Mouse (Mus musculus): ENCODE data around the gene Itga9. TPM values are rescaled to one million over a fixed set of nuclear protein-coding genes. Genes with fewer than 3 reads are reported as not detected.
A peak's percentile ranks its signal among the peaks of the same experiment; 100 is the strongest.

The Itga9 gene
- total RNA-seq, 2 experiments from 2014 or later, result 0.08 to 0.32 TPM

DNA sequence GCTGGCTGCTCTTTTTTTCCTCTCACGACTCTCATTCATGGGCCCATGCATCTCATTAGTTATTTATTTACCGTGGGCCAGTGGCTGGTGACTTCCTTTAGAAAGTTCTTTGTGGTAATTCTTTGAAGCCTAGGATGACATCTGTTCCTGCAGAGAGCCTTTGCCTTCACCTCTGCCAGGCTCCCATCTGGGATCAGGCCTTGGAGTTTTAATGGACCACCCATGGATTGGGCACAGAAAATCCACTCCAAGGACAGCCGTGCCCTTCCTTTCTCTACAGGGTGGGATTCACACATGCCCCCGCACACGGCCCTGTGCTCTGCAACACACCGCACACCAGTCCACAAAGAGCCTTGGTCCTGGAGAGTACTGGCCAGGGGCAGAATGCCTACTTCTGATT is 295.4 kb downstream of the Itga9 start:
- ATAC-seq (replicated peaks; ENCODE audit: poor library complexity), result no peak

DNA sequence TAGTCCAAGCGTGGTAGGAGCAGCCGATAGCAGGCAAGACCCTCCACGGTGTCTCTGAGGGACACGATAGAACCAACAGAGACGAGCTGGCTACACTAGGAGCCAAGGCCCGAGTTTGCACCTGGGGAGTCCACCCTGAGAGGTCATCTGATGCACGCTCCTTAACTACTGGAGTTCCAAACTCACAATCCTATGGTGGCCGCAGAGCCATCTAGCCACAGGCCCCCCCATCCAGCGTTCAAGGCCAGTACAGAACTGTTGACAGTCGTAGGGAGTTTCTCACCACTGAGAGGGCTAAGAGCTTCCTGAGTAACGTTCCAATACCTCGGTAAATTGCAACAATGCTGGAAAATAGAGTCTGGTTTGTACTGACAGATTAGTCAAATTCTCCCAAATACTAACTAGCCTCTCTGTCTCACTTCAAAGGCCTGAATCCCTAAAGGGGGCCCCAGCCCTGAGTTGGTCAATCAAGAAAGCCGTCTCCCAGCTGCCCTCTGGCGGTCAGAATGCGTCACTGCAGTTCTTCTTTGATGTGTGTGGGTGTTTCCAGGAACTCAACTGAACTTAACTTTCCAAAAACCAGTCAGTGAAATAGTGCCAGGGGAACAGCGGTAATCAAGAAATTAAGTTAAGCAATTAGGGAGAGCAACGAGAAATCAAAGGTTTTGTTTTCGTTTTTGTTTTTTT is 301.6 kb downstream of the Itga9 start:
- ATAC-seq (replicated peaks; ENCODE audit: poor library complexity), result peak; percentile 75

DNA sequence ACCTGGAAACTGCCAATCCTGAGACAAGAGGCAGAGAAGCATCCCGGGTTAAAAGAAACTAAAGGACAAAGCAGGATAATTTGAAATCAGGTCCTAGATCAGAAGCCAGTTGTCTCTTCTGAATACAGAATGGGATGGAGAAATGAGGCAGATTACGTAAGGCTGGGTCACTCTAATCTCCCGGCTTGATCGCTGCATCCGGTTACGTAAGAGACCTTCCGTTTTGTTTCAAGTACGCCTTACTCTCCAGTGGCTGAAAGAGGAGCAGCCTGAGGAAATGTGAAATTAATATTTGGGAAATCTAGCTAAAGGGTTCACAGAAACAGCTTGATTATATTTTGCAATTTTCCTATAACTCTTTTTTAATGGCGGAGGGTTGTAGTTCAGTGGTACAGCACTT is 306.6 kb downstream of the Itga9 start:
- ATAC-seq (replicated peaks; ENCODE audit: poor library complexity), result peak; percentile 88

DNA sequence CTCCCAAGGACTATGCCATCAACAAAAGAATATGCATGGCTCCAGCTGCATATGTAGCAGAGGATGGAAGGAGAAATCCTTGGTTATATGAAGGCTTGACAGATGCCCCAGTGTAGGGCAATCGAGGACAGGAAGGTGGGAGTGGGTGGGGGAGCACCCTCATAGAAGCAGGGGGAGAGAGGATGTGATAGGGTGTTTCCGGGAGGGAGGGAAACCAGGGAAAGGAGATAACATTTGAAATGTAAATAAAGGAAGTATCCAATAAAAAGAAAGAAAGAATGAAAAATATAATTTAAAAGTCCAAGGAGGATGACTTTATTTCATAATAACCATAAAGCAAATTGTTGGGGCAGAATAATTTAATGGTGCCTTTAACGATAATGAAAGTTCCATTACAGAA is 307.1 kb downstream of the Itga9 start:
- ATAC-seq (replicated peaks; ENCODE audit: poor library complexity), result no peak

DNA sequence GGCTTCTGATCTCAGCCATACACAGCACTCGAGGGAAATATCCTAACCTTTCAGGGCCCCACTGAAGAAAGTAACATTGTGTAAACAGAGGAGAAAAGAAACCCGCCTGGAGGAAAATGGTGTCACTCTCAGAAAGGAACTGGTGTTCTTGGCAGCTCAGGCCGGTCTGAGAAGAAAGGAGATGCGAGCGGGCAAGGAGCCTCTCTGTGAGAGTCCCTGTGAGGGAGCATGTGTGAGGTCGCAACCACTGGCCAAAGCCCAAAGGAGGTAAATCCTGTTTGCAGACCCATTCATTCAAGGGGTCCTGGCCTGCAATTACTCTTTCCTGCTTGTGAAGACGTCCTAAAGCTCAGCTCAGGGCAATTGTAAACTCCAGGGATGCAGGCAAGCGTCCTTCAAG is 308.1 kb downstream of the Itga9 start:
- ATAC-seq (replicated peaks; ENCODE audit: poor library complexity), result no peak

DNA sequence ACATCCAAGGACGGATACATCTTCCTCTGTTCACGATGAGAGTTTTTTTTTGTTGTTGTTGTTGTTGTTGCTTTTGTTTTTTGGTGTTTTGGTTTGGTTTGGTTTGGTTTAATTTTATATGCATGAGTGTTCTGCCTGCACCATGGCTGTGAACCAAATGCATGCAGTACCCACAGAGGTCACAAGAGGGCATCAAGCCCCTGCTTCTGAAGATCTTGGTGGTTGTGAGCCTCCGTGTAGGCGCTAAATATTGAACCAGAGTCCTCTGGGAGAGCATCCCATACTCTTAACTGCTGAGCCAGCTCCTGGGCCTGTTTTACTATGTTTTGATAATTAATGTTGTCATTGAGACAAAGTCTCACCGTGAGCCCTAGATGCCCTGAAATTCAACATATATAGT is 308.8 kb downstream of the Itga9 start:
- ATAC-seq (replicated peaks; ENCODE audit: poor library complexity), result peak; percentile 62

DNA sequence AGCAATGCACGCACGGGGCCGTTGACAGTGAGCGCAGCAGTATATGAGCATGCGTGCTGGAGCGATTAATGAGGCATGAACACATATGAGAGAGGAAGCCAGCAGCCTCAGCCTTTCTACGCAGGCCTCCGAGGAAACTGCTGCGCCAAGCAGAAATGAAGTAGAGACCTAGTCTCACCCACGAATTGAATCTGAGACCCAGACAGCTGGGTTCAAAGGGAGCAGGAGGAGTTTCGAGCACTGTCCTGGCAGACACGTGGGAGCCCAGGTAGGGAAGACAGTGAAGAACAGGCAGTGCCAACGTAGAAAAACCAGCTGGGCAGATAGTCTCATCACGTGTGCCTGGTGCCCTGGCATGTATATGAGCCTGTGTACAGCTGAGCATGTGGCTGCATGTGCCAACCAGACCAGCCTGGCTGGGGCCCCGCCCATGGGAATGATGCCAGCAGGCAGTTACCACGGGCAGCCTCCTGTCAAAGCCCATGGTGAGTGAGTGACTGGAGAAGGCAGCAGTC is 313.2 kb downstream of the Itga9 start:
- peak; percentile 42 for ATAC-seq (replicated peaks; ENCODE audit: poor library complexity)

DNA sequence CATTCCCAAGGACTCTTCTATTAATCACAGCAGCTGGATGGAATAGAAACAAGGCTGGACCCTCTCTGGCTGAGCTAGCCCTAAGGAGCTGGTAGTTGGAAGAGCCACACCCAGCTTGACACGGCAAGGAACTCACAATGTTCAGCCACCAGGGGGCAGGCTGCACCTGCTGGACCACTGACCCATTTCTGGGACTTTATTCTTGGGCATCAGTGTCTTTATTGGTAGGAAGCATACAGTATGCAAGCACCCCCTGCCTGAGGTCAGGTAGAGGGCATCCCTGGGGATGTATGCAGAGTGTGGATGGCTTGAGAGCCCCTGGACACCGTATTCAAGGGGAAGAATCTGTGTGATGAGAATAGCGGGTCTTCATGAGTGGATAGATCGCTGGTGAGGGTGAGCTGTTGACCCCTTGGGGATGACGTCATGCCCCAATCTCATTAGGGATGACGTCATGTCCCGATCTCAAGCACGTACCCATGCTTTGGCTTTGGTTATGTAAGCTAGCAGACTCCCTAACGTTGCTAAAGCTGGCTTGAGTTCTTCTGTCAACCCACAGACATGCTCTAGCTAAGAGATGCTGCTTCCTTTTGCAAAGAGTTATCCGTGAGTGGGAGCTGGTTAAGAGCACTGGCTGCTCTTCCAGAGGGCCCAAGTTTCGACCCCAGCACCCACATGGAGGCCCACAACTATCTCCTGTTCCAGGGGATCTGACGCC is 314.5 kb downstream of the Itga9 start:
- peak; percentile 60 for ATAC-seq (replicated peaks; ENCODE audit: poor library complexity)

DNA sequence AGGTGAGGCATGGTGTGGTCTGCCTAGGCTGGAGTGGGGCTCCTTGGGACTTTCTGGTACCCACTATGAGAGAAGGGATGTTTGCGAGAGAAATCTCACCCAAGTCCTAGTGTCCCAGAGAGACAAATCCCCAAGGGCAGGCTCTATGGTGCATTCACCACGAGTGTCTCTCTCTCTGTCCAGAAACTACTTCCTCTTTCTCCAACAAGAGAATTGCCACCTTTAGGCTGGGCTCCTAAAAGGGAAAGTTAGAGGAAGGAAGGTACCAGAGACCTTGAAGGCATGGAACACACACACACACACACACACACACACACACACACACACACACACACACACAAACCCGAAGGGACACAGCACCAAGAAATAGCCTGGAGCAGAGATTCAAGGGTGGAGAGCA is 315.4 kb downstream of the Itga9 start:
- no peak for ATAC-seq (replicated peaks; ENCODE audit: poor library complexity)

DNA sequence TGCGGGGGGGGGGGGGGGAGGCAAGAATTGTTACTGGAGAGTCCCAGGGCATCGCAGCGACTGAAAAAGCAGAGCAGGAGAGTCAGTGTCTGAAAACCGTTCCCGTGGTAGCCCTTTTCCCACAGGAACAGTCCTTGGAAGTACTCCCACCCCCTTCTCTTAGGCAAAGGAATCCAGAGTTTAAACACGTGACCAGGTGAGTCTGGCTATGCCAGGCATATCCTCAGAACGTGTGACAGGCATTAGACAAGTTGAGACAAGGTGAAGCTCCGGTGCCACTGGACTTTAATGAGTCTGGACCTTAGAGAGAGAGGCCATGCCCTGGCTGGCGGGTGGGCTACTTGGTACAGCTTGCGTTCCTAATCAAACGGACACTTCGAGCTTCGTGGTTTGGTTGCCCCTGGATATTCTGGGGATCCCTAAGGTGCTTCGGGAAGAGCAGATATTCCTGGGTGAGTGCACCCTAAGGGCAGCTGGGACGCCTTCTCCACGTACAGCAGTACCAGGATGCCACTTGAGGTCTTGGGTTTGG is 318.1 kb downstream of the Itga9 start:
- no peak for ATAC-seq (replicated peaks; ENCODE audit: poor library complexity)

DNA sequence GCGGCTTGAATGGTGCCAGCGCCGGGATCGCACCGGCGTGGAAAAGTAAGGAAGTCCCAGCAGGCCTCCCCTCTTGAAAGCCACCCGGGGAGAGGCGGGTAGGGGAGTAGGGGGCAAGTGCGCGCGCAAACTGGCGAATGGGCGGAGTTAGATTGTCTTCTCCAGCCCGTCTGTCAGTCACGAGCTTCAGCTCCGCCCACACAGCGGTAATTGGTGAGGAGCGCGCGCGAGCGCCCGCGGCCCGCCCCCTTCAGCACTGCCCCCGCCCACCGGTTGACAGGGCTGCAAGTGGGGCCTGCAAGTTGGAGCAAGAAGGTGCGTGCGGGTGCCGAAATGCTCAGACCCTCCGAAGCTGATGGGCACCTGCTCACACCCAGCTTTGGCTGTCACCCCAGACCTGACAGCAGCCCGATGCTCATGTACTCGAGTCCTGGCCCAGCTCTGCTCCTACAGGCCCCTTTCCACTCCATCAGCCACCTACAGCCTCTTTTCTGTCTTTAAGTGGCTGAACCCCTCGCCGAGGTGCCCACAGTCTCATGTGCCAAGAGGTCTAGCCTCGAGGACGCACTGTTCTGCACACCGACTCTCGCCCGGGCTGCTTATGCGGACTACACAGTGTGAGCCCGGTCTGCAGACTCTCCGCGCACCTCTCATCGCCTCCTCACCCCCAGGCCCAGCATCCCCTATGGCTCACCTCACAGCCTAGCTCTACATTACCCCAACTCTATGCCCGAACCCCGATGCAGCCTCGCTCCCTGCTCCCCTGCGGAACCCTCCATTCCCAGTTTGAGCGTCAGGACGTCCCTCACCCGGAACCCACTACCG is 319.0 kb downstream of the Itga9 start:
- ATAC-seq (replicated peaks; ENCODE audit: poor library complexity), result peak; percentile 72

- ATAC-seq (replicated peaks; ENCODE audit: poor library complexity), result 0 out of 2 replicates have a peak, but pooled peaks have one; percentile 15
Observed at GRCm38 (mm10) chr9:118926111-118926650, 319.7 kb downstream of the Itga9 start, which contains the start of gene Ctdspl. Ctdspl (plus strand) TSS chr9:118926453.

- ATAC-seq (replicated peaks; ENCODE audit: poor library complexity), result peak; percentile 10; the same call in 1 of the 2 replicates
Observed at GRCm38 (mm10) chr9:118926688-118927321, 320.3 kb downstream of the Itga9 start.

- peak; percentile 60 for ATAC-seq (replicated peaks; ENCODE audit: poor library complexity)
Observed at GRCm38 (mm10) chr9:118927501-118927900, 321.0 kb downstream of the Itga9 start.

- ATAC-seq (replicated peaks; ENCODE audit: poor library complexity), result no peak
Observed at GRCm38 (mm10) chr9:118928007-118928406, 321.5 kb downstream of the Itga9 start.

- ATAC-seq (replicated peaks; ENCODE audit: poor library complexity), result no peak
Observed at GRCm38 (mm10) chr9:118928656-118929055, 322.2 kb downstream of the Itga9 start.

DNA sequence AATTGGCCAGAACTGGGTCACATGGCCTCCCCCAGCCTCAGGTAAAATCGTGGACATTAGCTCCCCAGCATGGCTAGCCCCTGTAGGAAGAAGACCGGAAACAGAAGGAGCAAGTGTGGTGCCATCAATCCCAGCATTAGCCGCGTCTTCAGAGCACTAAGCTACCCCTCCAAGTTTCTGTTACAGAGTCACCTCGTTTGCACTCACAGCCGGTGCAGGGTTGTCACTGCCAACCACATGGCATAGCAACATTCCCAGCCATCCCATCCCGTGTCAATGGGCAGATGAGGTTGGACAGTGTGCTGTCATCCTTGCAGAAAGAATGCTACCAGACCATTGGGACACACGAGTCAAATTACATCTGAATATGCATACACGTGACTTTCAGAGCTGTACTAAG is 324.1 kb downstream of the Itga9 start:
- no peak for ATAC-seq (replicated peaks; ENCODE audit: poor library complexity)

- no peak for ATAC-seq (replicated peaks; ENCODE audit: poor library complexity)
Observed at GRCm38 (mm10) chr9:118933800-118934199, 327.3 kb downstream of the Itga9 start.

DNA sequence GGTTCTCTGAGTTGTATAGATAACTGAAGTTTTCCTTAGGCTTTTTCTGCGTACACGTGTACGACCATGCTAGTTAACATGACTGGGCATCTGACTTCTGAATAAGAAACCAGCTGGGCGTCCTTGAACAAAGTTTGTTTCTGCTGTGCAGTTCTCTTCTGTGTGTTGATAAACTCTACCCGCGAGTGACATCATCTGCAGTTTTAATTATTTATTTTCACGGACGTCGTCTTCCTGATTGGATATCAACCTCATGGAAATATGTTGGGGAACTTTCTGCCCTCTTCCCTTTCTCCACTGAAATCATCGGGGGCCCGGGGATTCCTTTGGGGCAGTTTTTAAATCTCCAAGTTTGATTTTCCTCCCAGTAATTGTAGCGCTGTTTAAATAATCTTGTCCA is 327.8 kb downstream of the Itga9 start:
- no peak for ATAC-seq (replicated peaks; ENCODE audit: poor library complexity)

GRCm38 (mm10) chr9:118935098-118935497 is 328.6 kb downstream of the Itga9 start:
- no peak for ATAC-seq (replicated peaks; ENCODE audit: poor library complexity)
